Mouse (Mus musculus) intestine, postnatal 0 days (tissue): ENCODE results near the gene Dnajc13. TPM values are rescaled to one million over a fixed set of nuclear protein-coding genes. Genes with fewer than 3 reads are reported as not detected.
A peak's percentile ranks its signal among the peaks of the same experiment; 100 is the strongest.

Experiments
- ATAC-seq: fragments of 200-750 bp; cut with Nextera tagmentation; 2 replicates; pipeline ENCODE4 v1.8.0; 2017; ENCODE audit warnings: mild to moderate bottlenecking, moderate TSS enrichment, moderate library complexity
- H3K27ac ChIP-seq: fragments of 300-500 bp; sonication (generic); 2 replicates; pipeline ENCODE4 v1.5.1; 2014; ENCODE audit warnings: mild to moderate bottlenecking, low read depth, low read length, moderate library complexity
- H3K27me3 ChIP-seq: fragments of 300-500 bp; sonication (generic); replicated peaks from 2 replicates; pipeline ENCODE4 v1.6.1; 2014; ENCODE audit warnings: low read length, mixed read lengths; ENCODE audit not compliant: control insufficient read depth, insufficient read depth
- H3K36me3 ChIP-seq: fragments of 300-500 bp; sonication (generic); 2 replicates; pipeline ENCODE4 v1.6.1; 2014; ENCODE audit warnings: mild to moderate bottlenecking, moderate library complexity; ENCODE audit not compliant: control insufficient read depth, insufficient read depth
- H3K4me1 ChIP-seq: fragments of 300-500 bp; sonication (generic); replicated peaks from 2 replicates; pipeline ENCODE4 v1.6.1; 2014; ENCODE audit warnings: antibody characterized with exemption, low read length, mixed read lengths; ENCODE audit not compliant: control insufficient read depth, insufficient read depth
- H3K4me2 ChIP-seq: fragments of 300-500 bp; sonication (generic); replicated peaks from 2 replicates; pipeline ENCODE4 v1.6.1; 2014; ENCODE audit warnings: low read depth, mild to moderate bottlenecking, moderate library complexity
- H3K4me3 ChIP-seq: fragments of 300-500 bp; sonication (generic); 2 replicates; pipeline ENCODE4 v1.5.1; 2014; ENCODE audit warnings: low read depth, low read length
- H3K9ac ChIP-seq: fragments of 300-500 bp; sonication (generic); 2 replicates; pipeline ENCODE4 v1.6.1; 2014; ENCODE audit warnings: mild to moderate bottlenecking, low read depth, low read length
- H3K9me3 ChIP-seq: fragments of 300-500 bp; sonication (generic); 2 replicates; pipeline ENCODE4 v1.6.1; 2016; ENCODE audit warnings: mixed run types; ENCODE audit not compliant: control insufficient read depth
- CTCF ChIP-seq: sonication (generic); IDR thresholded peaks from 2 replicates; pipeline ENCODE4 v1.5.1; 2016; ENCODE audit warnings: low read depth, mild to moderate bottlenecking, control low read depth, antibody characterized with exemption, moderate library complexity
- WGBS: fragments of 180-500 bp; shearing (Covaris S2); extraction: QIAGEN DNeasy Blood & Tissue Kit; methylation state at CpG from one replicate; pipeline ENCODE4 v1.1.7; 2014; 5-methylcytosine and 5-hydroxymethylcytosine counted together
- polyA plus RNA-seq: library from polyadenylated mRNA; unstranded; fragments of >200 nt; fragmentation: Nextera tagmentation; extraction: Ambion mirVana; gene quantifications from 2 replicates; pipeline ENCODE4 v1.2.1, GENCODE M21; 2015

The Dnajc13 gene
- polyA plus RNA-seq, 1 experiment from 2014 or later = 26.8 TPM

DNA sequence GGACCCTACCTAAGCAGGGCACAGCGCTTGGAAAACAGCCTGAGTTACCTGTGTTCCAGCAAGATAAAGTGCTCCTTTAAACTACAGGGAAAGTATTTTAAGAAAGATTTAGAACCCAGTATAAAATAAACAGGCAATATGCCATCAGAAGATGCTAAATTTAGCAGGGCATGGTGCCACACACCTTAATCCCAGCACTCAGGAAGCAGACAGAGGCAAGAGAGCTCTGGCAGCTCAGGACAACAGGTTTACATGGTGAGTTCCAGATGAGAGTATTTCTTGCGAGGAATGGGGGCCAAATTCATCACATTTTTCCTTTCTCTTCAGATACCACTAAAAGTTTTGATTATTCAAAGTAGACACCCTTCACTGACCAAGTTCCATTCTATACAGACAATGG is 68.8 kb downstream of the Dnajc13 start:
- H3K27me3 ChIP-seq = no peaks in the 10 kb centered on the region
- peaks cover 80% of the 10 kb centered on the region for H3K36me3 ChIP-seq
- no peaks in the 10 kb centered on the region for H3K9me3 ChIP-seq
- ATAC-seq = no peak
- 88% methylated on average over 2 of the region's 2 CpGs for WGBS
- no peak overlapping the region for H3K4me2 ChIP-seq
- no peak for TF ChIP-seq CTCF
- H3K9ac ChIP-seq = no peak overlapping the region
- H3K4me1 ChIP-seq = no peaks in the 10 kb centered on the region
- no peak overlapping the region for H3K27ac ChIP-seq
- no peak overlapping the region for H3K4me3 ChIP-seq

GRCm38 (mm10) chr9:104193327-104193726 is 69.4 kb downstream of the Dnajc13 start:
- H3K9ac ChIP-seq = no peak overlapping the region
- H3K4me3 ChIP-seq = no peak overlapping the region
- no peaks in the 10 kb centered on the region for H3K9me3 ChIP-seq
- H3K4me2 ChIP-seq = no peak overlapping the region
- no peak for TF ChIP-seq CTCF
- 59% methylated on average over 1 of the region's 1 CpGs for WGBS
- H3K4me1 ChIP-seq = no peaks in the 10 kb centered on the region
- peaks cover 81% of the 10 kb centered on the region for H3K36me3 ChIP-seq
- no peaks in the 10 kb centered on the region for H3K27me3 ChIP-seq
- peak overlapping the region; percentile 50 for H3K27ac ChIP-seq
- ATAC-seq = no peak

- 69% methylated on average over 6 of the region's 6 CpGs for WGBS
- Histone ChIP-seq H3K4me1 (no peaks in the 10 kb centered on the region), H3K27ac (peak overlapping the region; percentile 50; the same call in 1 of the 2 replicates), H3K9me3 (no peaks in the 10 kb centered on the region), H3K27me3 (no peaks in the 10 kb centered on the region), H3K36me3 (peaks cover 81% of the 10 kb centered on the region), H3K4me2 (no peak overlapping the region), H3K4me3 (no peak overlapping the region), H3K9ac (no peak overlapping the region)
- TF ChIP-seq CTCF = no peak
- ATAC-seq = 0 out of 2 replicates have a peak, but pooled peaks have one; percentile 49
Observed at GRCm38 (mm10) chr9:104192513-104192912, 70.2 kb downstream of the Dnajc13 start.

DNA sequence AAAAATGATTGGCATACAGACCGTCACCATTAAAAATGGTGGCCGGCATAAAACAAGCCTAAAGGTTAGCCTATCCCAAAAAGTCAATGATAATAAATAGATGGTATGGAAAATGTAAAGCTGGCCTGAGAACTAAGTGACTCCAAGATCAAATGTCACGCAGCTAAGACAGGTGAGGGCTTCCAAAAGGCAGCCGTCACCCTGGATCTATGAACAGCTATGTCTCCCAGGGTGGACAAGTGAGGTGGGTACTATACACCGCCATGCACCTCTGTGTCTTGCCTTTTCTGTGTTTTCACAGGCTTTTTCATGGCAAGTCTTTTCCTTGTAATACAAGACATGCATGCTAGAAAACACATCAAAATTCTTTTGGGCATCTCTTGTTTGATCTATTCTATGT is 73.1 kb downstream of the Dnajc13 start:
- Histone ChIP-seq H3K27ac (no peak overlapping the region), H3K4me1 (no peaks in the 10 kb centered on the region), H3K27me3 (no peaks in the 10 kb centered on the region), H3K9ac (no peak overlapping the region), H3K4me2 (no peak overlapping the region), H3K36me3 (peaks cover 78% of the 10 kb centered on the region), H3K4me3 (no peak overlapping the region), H3K9me3 (no peaks in the 10 kb centered on the region)
- no peak for ATAC-seq
- TF ChIP-seq CTCF = no peak
- WGBS = 96% methylated on average over 5 of the region's 5 CpGs

DNA sequence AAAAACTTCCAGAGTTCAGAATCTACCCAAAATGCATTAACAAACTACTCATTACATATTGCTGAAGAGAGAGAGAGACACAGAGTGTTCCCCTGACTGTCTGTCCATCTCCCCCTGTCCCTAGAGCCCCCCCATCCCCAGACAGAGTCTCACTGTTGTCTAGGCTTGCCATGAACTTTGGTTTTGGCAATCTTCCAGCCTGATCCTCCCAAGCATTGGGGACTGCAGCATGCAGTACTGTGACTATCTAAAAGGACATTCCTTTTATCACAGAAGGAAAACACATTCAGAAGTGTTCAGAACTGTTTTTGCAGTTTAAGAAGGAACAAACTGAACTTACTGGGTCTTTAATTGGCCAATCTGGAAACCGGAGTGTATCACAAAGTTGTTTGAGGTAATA is 74.0 kb downstream of the Dnajc13 start:
- Histone ChIP-seq H3K27ac (no peak overlapping the region), H3K4me3 (no peak overlapping the region), H3K4me1 (no peaks in the 10 kb centered on the region), H3K36me3 (peaks cover 69% of the 10 kb centered on the region), H3K4me2 (no peak overlapping the region), H3K9ac (no peak overlapping the region), H3K9me3 (no peaks in the 10 kb centered on the region), H3K27me3 (no peaks in the 10 kb centered on the region)
- no peak for TF ChIP-seq CTCF
- no peak for ATAC-seq
- WGBS = 83% methylated on average over 1 of the region's 1 CpGs

- H3K4me2 ChIP-seq = no peak overlapping the region
- 90% methylated on average over 5 of the region's 5 CpGs for WGBS
- no peak overlapping the region for H3K4me3 ChIP-seq
- H3K27me3 ChIP-seq = no peaks in the 10 kb centered on the region
- H3K9ac ChIP-seq = no peak overlapping the region
- no peak overlapping the region for H3K27ac ChIP-seq
- peaks cover 69% of the 10 kb centered on the region for H3K36me3 ChIP-seq
- no peaks in the 10 kb centered on the region for H3K9me3 ChIP-seq
- ATAC-seq = no peak
- no peaks in the 10 kb centered on the region for H3K4me1 ChIP-seq
- TF ChIP-seq CTCF = no peak
Observed at GRCm38 (mm10) chr9:104187028-104187427, 75.7 kb downstream of the Dnajc13 start.

GRCm38 (mm10) chr9:104183181-104183580 is 79.5 kb downstream of the Dnajc13 start:
- no peak overlapping the region for H3K4me2 ChIP-seq
- no peak for TF ChIP-seq CTCF
- H3K27me3 ChIP-seq = no peaks in the 10 kb centered on the region
- H3K36me3 ChIP-seq = peaks cover 69% of the 10 kb centered on the region
- no peak for ATAC-seq
- no peaks in the 10 kb centered on the region for H3K9me3 ChIP-seq
- H3K4me1 ChIP-seq = no peaks in the 10 kb centered on the region
- no peak overlapping the region for H3K27ac ChIP-seq
- WGBS = 93% methylated on average over 5 of the region's 5 CpGs
- no peak overlapping the region for H3K9ac ChIP-seq
- H3K4me3 ChIP-seq = no peak overlapping the region
